Mouse (Mus musculus): ENCODE data around the gene Brd1.

Gene Brd1

GRCm38 (mm10) chr15:88680931-88681330, 53.1 kb downstream of the Brd1 start:
- DNase-seq = no peak

- no peak for DNase-seq
Measured at GRCm38 (mm10) chr15:88677568-88677967, 56.5 kb downstream of the Brd1 start.

DNA sequence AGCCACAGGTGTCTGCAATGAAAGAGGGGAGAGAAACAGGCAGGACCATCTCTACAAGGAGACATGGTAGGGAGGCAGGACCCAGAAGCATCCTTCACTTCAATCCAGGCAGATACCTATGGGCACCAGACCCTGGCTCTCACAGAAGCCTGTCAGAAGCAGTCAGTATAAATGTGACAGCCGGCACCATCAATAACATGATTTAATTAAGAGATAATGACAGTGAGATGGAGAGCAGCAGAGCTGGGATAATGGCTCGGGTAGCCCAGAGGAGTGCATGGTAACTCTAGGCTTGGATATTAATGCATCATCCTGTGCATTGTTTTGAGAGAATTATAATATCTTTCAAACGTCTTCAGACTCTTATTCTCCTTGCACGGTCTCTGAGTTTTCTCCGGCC, 58.0 kb downstream of the Brd1 start:
- DNase-seq = no peak

GRCm38 (mm10) chr15:88668693-88669092, 65.3 kb downstream of the Brd1 start:
- no peak for DNase-seq

DNA sequence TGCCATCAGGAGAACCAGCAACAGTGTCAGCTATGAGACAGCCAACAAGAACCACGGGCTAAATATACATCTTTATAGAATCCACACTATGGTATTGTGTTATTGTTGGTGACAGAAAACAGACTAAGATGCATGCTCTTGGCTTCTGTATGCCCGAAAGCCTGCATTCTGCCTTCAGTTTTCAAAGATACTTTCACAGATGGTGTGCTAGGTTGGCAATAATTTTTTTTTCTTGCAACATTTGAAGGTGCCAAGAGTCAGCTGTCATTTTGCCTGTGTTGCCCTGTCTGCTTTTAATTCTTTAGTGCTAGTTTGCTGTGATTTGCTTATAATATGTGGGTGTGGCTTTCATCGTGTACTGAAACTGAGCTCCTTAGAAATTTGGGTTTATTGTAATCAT, 66.4 kb downstream of the Brd1 start:
- DNase-seq = no peak

GRCm38 (mm10) chr15:88665846-88666245, 68.2 kb downstream of the Brd1 start:
- DNase-seq = no peak

DNA sequence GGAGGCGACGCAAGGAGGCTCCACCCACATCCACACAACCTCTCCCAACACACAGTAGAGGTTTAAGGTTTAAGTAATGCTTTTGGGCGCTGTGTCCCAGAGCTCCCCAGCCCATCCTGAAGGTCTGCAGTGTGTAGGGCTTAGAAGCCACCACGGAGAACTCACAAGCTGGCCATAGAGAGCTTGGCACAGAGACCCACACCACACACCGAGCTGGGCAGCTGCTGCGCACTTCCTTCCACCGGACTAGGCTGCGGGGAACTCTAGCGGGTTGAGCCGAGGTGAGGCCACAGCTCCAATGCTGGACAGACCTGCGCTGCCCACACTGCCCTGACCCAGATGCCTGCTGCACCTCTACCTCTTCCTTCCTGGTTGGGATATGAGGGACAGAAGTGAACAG, 71.0 kb downstream of the Brd1 start:
- no peak for DNase-seq

GRCm38 (mm10) chr15:88662111-88662850, 71.8 kb downstream of the Brd1 start:
- peak; percentile 73 for DNase-seq

DNA sequence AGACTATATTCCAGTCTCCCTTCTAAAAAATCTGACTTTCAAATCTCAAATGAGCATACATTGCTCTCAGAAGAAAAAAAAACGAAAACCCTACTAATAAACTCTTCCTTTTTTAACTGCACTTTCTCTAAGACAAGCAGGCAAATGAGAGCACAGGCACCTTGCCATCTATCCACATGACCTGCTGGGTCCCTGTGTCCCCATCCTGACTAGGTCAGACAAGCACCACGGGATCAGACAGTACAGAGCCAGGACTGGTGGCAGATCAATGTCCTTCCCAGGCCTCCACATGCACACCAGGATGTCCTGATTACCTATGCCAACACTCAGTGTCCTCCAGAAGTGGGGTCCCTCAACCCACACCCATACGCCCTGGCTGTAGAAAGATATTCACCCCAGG, 72.4 kb downstream of the Brd1 start:
- DNase-seq = no peak

GRCm38 (mm10) chr15:88652006-88652405, 82.0 kb downstream of the Brd1 start:
- no peak for DNase-seq

- DNase-seq = peak; percentile 78
Measured at GRCm38 (mm10) chr15:88651019-88651418, 83.0 kb downstream of the Brd1 start.

Data from thymus, postnatal 4 days (tissue).